Mouse (Mus musculus) forebrain, postnatal 0 days (tissue): ENCODE measurements at regions not wholly inside any gene's neighbourhood (a gene's known extent, or its start where the extent isn't known, plus 50 kb on each side); places are given as distances from the start of the nearest gene placed in this dataset.

Experiments
- ATAC-seq: fragments of 200-750 bp; cut with Nextera tagmentation; 2 replicates; pipeline ENCODE4 v1.8.0; 2017; ENCODE audit warnings: mild to moderate bottlenecking, moderate library complexity
- DNase-seq: peaks from one replicate; pipeline ENCODE4 v3.0.0-alpha.2; 2015
- H3K27ac ChIP-seq: fragments of 300-500 bp; sonication (generic); 2 replicates; pipeline ENCODE4 v1.5.1; 2014; ENCODE audit warnings: low read depth, mild to moderate bottlenecking, antibody characterized with exemption, low read length, moderate library complexity, mixed read lengths
- H3K27me3 ChIP-seq: fragments of 300-500 bp; sonication (generic); 2 replicates; pipeline ENCODE4 v1.6.1; 2014; ENCODE audit warnings: mild to moderate bottlenecking, low read length, mixed read lengths; ENCODE audit not compliant: insufficient read depth
- H3K36me3 ChIP-seq: fragments of 300-500 bp; sonication (generic); 2 replicates; pipeline ENCODE4 v1.6.1; 2014; ENCODE audit warnings: mild to moderate bottlenecking, moderate library complexity; ENCODE audit not compliant: insufficient read depth
- H3K4me1 ChIP-seq: fragments of 300-500 bp; sonication (generic); 2 replicates; pipeline ENCODE4 v1.6.1; 2014; ENCODE audit warnings: antibody characterized with exemption; ENCODE audit not compliant: insufficient read depth
- H3K4me2 ChIP-seq: fragments of 300-500 bp; sonication (generic); 2 replicates; pipeline ENCODE4 v1.6.1; 2014; ENCODE audit warnings: low read depth, mild to moderate bottlenecking, moderate library complexity
- H3K4me3 ChIP-seq: fragments of 300-500 bp; sonication (generic); 2 replicates; pipeline ENCODE4 v1.5.1; 2014; ENCODE audit warnings: low read depth, low read length, mixed read lengths
- H3K9ac ChIP-seq: fragments of 300-500 bp; sonication (generic); 2 replicates; pipeline ENCODE4 v1.6.1; 2014; ENCODE audit warnings: mild to moderate bottlenecking
- H3K9me3 ChIP-seq: fragments of 300-500 bp; sonication (generic); 2 replicates; pipeline ENCODE4 v1.6.1; 2016; ENCODE audit warnings: low read length
- CTCF ChIP-seq: sonication (generic); IDR thresholded peaks from 2 replicates; pipeline ENCODE4 v1.5.1; 2016; ENCODE audit warnings: antibody characterized with exemption, control low read depth, low read depth
- WGBS: fragments of 180-500 bp; shearing (Covaris S2); extraction: QIAGEN DNeasy Blood & Tissue Kit; methylation state at CpG from one replicate; pipeline ENCODE4 v1.1.7; 2014; 5-methylcytosine and 5-hydroxymethylcytosine counted together

DNA sequence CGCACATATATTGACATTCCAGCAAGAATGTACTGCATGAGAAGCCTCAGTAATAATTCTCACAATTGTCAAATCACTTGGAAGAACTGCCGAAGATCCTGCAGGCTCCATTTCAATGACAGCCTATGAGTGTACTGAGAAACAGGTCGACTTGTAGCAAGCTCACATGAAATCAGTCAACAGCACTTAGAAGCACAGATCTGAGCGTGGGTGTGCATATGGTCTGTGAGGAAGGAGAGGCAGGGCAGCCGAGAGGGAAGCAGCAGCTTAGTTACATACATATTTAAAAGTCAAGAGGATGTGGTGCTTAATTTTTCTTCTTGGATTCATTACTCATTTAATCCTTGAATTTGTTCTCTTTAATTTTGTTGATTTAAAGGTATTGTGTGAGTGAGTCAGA, 967.4 kb upstream of the Epha7 start:
- Histone ChIP-seq H3K27ac (no peak overlapping the region; the same call in 1 of the 2 replicates), H3K27me3 (no peaks in the 10 kb centered on the region)
- DNase-seq, result peak; percentile 44

DNA sequence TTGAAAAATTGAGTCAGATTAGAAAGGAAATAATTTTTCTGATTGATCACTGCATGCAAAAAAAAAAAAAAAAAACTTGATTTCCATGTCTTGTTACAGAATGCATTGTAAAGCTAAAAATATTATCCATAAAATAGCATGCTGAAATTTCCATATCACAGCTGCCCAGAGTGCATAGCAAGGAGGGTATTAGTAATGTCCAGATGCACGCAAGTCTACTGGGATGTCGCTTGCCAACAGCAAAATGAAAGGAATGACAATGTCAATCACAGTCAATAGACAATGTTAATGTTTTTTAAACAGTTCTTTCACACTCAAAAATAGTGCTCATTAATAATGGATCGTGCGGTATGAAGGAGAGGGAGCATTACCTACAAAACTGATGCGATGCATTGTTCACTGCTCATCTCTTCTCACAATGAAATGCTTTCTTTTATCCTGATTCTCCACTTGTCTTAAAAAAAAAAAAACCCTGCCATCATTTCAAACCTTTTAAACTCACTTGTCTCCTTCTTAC, 966.8 kb upstream of the Epha7 start:
- Histone ChIP-seq H3K36me3 (no peaks in the 10 kb centered on the region), H3K4me3 (no peak overlapping the region), H3K4me1 (no peaks in the 10 kb centered on the region), H3K27me3 (no peaks in the 10 kb centered on the region), H3K4me2 (no peak overlapping the region), H3K27ac (no peak overlapping the region), H3K9ac (no peak overlapping the region), H3K9me3 (no peaks in the 10 kb centered on the region)
- DNase-seq (no peak), ATAC-seq (no peak; the same call in 1 of the 2 replicates)
- no peak for TF ChIP-seq CTCF
- 67% methylated on average over 5 of the region's 5 CpGs for WGBS

More for the DNA sequence above, 967.4 kb upstream of the Epha7 start:
- TF ChIP-seq CTCF, result no peak
- no peak overlapping the region for H3K4me3 ChIP-seq
- no peaks in the 10 kb centered on the region for H3K4me1 ChIP-seq
- H3K9me3 ChIP-seq, result no peaks in the 10 kb centered on the region
- peak; percentile 70 for ATAC-seq
- H3K4me2 ChIP-seq, result no peak overlapping the region
- no peak overlapping the region for H3K9ac ChIP-seq
- H3K36me3 ChIP-seq, result no peaks in the 10 kb centered on the region
- WGBS, result 53% methylated on average over 5 of the region's 5 CpGs

DNA sequence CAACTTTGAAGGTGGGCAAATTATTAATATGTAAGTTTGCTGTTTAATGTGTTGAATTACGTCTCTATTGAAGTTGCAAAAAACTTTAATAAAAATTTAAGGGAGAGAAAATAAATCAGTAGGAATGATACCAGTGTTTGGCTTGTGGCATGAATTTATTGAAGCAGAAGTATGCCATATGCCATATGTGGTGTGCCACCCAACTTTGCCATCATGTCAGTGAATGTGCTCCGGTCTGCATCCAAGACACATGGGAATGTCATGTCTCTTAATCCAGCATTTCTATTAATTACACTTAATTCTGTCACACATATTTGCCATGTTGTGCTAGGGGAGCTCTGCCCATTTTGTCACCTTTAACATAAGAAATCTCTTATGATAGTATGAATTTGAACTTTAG, 956.8 kb upstream of the Epha7 start:
- no peaks in the 10 kb centered on the region for H3K9me3 ChIP-seq
- DNase-seq (peak; percentile 17), ATAC-seq (no peak; the same call in 1 of the 2 replicates)
- no peak for TF ChIP-seq CTCF
- H3K27me3 ChIP-seq, result no peaks in the 10 kb centered on the region
- 61% methylated on average over 2 of the region's 2 CpGs for WGBS
- H3K4me3 ChIP-seq, result no peak overlapping the region
- no peaks in the 10 kb centered on the region for H3K4me1 ChIP-seq
- no peak overlapping the region for H3K9ac ChIP-seq
- no peak overlapping the region for H3K4me2 ChIP-seq
- H3K27ac ChIP-seq, result no peak overlapping the region
- H3K36me3 ChIP-seq, result no peaks in the 10 kb centered on the region

DNA sequence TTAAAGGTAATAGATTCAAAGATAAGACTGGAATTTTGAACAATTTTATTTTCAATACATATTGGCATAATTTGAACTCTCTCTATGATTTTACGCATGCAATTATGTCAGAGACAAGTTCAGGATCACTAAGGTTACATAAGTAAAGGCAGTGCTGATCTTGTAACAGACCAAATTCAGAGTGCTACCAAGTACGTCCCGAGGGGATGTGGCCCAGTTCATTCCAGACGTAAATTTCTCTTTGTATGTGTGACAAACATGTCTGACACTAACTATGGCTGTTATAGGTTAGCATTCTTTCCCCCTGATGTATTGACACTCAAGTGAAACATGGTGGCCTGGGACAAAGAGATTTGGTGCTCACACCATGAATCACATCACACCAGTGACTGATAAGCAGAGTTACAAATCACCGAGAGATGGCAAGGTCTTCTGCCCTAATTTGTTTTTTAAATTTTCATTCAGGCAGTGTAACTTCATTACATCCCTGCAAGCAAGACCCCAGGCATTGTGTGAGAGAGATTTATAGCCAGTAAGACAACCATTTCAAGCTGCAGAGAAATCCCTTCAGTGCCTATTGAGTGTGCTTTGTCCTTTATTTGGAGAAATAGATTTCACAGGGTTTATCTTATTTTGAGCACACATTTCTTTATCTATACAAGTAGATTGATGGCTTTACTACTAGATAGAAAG, 925.5 kb upstream of the Epha7 start:
- H3K4me2 ChIP-seq, result no peak overlapping the region
- H3K4me3 ChIP-seq, result no peak overlapping the region
- DNase-seq (no peak), ATAC-seq (no peak)
- TF ChIP-seq CTCF, result no peak
- H3K9ac ChIP-seq, result no peak overlapping the region
- H3K27me3 ChIP-seq, result no peaks in the 10 kb centered on the region
- H3K27ac ChIP-seq, result no peak overlapping the region
- H3K9me3 ChIP-seq, result no peaks in the 10 kb centered on the region
- no peaks in the 10 kb centered on the region for H3K36me3 ChIP-seq
- 85% methylated on average over 5 of the region's 5 CpGs for WGBS
- no peaks in the 10 kb centered on the region for H3K4me1 ChIP-seq

DNA sequence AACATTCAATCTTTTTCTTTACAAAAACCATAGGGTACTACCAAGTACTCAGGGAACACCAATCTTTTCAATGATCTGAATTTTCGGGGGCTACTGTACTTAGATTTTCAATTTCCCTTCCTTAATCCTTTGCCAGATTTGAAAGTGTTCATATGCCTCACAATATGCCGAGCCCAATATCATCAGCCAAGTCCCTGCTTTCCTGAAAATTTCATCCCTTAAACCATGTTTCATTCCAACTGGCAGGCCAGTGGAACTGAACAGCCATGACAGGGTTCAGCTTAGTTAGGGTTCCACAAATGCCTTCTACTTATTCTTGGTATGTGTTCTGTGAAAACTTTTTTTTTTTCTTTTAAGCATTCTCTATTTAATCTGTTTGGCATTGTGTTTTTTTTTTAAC, 916.5 kb upstream of the Epha7 start:
- no peak overlapping the region for H3K4me3 ChIP-seq
- no peak overlapping the region for H3K9ac ChIP-seq
- no peaks in the 10 kb centered on the region for H3K36me3 ChIP-seq
- H3K4me2 ChIP-seq, result no peak overlapping the region
- H3K27me3 ChIP-seq, result no peaks in the 10 kb centered on the region
- H3K4me1 ChIP-seq, result no peaks in the 10 kb centered on the region
- H3K27ac ChIP-seq, result no peak overlapping the region
- H3K9me3 ChIP-seq, result no peaks in the 10 kb centered on the region
- WGBS, result 63% methylated on average over 2 of the region's 2 CpGs
- TF ChIP-seq CTCF, result no peak
- peak; percentile 49 for DNase-seq
- ATAC-seq, result peak; percentile 34; the same call in 1 of the 2 replicates

DNA sequence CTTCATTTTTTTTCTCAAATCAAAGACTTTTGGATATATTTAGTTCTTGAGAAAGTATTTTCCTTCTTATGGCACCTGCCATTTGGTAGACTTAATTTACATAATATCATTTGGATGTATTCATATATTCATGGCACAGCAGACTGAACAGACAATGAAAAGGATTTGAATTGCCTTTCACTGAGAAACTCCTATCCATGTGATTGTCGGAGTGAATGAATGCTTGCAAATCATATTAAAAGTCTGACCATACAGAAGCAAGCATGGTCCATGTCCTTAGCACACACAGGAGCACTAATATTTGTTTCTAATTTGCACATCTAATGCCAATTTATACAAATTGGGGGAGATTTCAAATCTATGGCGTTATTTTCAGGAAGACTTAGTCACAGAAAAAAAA, 867.6 kb upstream of the Epha7 start:
- Histone ChIP-seq H3K27me3 (no peaks in the 10 kb centered on the region), H3K4me2 (no peak overlapping the region), H3K4me1 (no peaks in the 10 kb centered on the region), H3K36me3 (no peaks in the 10 kb centered on the region), H3K9me3 (no peaks in the 10 kb centered on the region), H3K9ac (no peak overlapping the region), H3K4me3 (no peak overlapping the region), H3K27ac (no peak overlapping the region; the same call in 1 of the 2 replicates)
- WGBS, result 43% methylated on average over 2 of the region's 2 CpGs
- DNase-seq (peak; percentile 8), ATAC-seq (peak; percentile 59; the same call in 1 of the 2 replicates)
- TF ChIP-seq CTCF, result no peak

DNA sequence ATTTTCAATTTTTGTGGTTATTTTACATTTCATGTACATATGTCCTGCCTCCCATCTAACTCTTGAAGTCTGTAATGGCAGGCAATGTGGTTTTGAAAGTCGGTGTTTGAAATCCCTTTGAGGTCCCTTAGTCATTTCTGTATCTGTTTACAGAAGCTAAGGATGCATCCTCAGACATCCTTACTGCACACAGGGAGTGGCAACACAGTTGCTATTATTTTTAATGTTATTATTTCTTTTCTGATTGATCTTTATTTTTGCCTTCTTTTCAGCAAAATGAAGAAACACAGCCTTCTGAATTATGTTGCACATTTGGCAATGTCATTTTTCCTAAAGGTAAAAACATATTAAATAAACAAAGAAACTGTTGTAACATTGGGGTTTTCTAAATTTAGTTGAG, 867.2 kb upstream of the Epha7 start:
- no peak for ATAC-seq
- H3K4me1 ChIP-seq, result no peaks in the 10 kb centered on the region
- H3K4me3 ChIP-seq, result no peak overlapping the region
- H3K4me2 ChIP-seq, result no peak overlapping the region
- DNase-seq, result peak; percentile 4
- no peak overlapping the region; the same call in 1 of the 2 replicates for H3K27ac ChIP-seq
- WGBS, result 49% methylated on average over 1 of the region's 1 CpGs
- no peak for TF ChIP-seq CTCF
- H3K9ac ChIP-seq, result no peak overlapping the region
- H3K27me3 ChIP-seq, result no peaks in the 10 kb centered on the region
- no peaks in the 10 kb centered on the region for H3K36me3 ChIP-seq
- no peaks in the 10 kb centered on the region for H3K9me3 ChIP-seq
